Mouse (Mus musculus) kidney, adult 11 months (tissue): Measurements from ENCODE around the gene Xdh.

Experiments used
- DNase-seq: peaks from one replicate; pipeline ENCODE4 v3.0.0; 2022

The Xdh gene

GRCm38 (mm10) chr17:73950062-73950735, at the start of gene Xdh:
Gene Xdh (minus strand): TSS chr17:73950196.
- DNase-seq, result peak; percentile 91

GRCm38 (mm10) chr17:73995907-73996645, 46.1 kb upstream of the Xdh start:
- no peak for DNase-seq

- DNase-seq, result no peak
Observed at GRCm38 (mm10) chr17:73991264-73991663, 41.3 kb upstream of the Xdh start.

GRCm38 (mm10) chr17:73986571-73986970, 36.6 kb upstream of the Xdh start:
- DNase-seq, result no peak

- DNase-seq, result peak; percentile 80
Observed at GRCm38 (mm10) chr17:73985936-73986335, 35.9 kb upstream of the Xdh start.

DNA sequence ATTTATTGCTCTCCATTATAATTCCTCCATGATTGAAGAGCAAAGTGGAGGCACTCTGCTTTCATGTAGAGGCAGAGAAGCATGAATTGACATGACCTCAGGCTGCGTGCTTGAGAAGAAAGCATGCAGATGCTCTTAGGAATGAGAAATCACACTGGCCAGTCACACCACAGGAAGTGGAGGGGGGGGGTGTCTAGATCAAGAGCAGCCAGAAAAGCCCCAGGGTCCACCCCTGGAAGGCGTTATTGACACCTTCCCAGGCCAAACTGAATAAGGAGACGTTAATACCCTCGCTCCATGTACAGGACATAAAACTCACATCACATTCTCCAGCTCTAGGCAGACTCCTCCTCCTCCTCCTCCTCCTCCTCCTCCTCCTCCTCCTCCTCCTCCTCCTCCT, 34.5 kb upstream of the Xdh start:
- DNase-seq, result no peak

DNA sequence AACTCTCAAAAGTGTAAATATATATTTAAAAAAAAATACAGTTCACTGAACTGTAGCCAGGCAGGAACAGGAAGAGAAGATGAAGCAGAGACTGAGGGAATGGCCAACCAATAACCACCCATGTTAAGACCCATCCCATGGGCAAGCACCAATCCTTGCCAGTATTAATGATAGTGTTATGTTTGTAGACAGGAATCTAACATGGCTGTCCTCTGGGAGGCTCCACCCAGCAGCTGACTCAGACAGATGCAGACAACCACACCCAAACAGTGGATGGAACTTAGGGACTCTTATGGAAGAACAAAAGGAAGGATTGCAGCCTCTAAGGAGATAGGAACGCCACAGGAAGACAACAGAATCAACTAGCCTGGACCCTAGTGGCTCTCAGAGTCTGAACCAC, 32.9 kb upstream of the Xdh start:
- DNase-seq, result no peak

DNA sequence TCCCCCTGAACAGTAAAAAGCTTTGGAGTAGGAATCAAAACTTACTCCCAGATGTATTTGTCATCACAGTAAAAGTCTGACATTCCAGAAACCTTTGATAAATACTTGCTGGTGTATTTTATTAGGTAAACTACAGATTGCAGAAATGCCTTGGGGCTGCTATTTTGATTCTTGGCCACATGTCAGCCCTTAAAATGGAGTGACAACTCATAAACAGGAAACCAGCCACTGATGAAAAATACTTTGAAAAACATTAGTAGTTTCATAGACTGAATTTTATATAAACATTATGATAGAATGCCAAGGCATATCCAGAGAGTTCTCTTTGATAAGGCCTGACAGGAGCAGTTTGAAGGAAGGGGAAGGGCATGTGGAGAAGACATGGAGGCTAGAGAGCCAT, 26.1 kb upstream of the Xdh start:
- DNase-seq, result no peak

GRCm38 (mm10) chr17:73972648-73973047, 22.7 kb upstream of the Xdh start:
- DNase-seq, result no peak

GRCm38 (mm10) chr17:73971291-73971690, 21.3 kb upstream of the Xdh start:
- DNase-seq, result no peak

DNA sequence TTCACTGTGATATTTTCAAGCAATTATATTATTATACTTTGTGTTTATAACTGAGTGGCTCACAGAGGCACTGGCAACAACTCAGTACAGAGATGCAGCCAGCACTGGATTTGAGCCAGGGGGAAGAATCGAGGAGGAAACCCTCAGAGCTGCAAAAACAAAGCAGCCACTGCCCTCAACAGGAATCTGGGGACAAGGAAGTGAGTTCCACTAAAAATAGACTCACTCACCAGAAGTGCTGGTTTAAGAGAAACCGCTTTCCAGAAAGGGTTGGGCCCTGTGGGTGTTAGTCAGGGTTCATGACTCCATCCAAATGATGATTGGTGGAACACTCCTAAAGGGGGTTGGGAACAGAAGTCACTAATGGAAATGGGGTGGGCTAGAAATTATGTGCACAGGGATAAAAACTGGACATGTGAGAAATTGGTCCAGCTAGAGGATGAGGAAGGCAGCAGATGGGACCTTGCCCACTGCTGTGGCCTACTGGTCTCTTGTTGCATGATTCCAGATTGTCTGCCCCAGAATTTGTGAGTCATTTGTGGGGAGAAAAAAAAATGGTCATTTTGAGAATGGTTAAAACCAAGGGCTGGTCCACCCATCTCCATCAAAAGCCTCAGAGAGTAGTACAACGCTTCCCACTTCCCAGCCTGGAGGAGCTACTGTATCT, 20.5 kb upstream of the Xdh start:
- peak; percentile 66 for DNase-seq

DNA sequence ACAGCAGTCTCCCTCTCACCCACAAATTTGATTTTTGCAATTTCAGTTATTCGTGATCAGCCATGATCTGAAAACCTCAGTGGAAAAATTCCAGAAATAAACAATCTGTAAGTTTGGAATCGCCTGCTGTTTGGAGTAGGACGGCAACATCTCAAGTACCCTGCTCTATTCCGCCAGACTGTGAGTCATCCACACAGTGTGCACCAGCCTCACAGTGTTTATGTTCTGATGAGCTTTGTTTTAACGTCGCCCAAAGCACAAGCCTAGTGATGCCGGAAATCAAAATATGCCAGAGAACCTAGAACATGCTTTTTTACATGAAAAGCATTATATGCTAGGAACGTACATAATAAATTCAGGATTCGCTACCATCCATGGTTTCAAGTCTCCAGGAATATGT, 14.9 kb upstream of the Xdh start:
- DNase-seq, result no peak

DNA sequence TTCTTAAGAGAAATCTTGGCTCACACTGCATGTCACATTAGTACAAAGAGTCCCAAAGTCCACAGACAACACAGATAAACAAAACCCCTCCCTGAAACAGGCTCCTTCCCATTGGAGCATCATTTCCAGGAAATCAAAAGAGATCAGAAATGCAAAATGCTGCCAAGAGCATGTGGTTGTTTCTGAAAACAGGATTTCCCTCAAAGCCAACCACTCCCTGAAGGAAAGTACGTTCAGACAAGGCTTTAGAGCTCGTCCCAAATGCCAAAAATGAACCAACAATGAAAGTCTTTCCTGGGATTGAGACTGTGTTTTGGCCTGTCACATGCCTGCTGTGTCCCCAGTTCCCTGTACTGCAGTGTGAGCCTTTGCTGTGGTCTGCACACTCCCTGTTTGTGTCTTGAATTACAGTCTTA, 12.6 kb upstream of the Xdh start:
- peak; percentile 67 for DNase-seq

- DNase-seq, result no peak
Observed at GRCm38 (mm10) chr17:73961801-73962403, 11.9 kb upstream of the Xdh start.

GRCm38 (mm10) chr17:73960745-73961144, 10.7 kb upstream of the Xdh start:
- no peak for DNase-seq

GRCm38 (mm10) chr17:73952103-73952521, 2.1 kb upstream of the Xdh start:
- DNase-seq, result no peak

DNA sequence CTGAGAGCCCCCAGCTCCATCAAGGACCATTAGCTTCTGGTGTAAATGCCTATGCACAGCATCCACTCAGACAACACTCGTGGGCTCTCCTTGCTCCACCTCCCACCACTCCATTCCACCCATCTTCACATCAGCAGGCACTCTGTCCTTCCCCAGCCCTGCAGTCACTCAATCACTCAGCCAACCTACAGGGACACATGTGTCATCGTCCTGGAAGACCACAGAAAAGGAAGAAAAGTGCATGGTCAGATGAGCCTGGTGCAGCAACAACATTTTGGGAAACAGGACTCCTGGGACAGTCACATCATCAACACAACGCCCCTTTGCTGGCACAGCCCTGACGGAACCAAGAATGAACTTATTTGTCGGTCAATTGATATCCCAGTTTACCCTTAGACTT, 974 bp upstream of the Xdh start:
- DNase-seq, result no peak

GRCm38 (mm10) chr17:73949498-73949897, 498 bp downstream of the Xdh start:
- DNase-seq, result no peak

DNA sequence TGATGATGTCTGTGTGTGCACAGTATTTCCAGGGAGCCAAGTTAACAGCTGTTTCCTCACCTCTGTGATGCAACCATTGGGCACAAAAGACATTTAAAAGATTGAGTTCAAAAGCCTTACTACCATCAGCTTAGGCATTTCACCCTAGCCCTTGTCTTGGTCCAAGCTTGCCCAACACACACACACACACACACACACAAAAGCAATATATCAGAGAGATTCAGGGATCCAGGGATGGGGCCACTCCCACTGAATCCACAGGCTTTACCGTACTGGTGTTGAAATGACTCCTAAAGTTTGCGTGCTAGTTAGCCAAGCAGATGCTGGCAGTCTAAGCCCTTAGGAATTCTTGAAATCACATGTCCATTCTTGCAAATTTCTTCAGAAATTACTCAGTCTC, 1.2 kb downstream of the Xdh start:
- no peak for DNase-seq

DNA sequence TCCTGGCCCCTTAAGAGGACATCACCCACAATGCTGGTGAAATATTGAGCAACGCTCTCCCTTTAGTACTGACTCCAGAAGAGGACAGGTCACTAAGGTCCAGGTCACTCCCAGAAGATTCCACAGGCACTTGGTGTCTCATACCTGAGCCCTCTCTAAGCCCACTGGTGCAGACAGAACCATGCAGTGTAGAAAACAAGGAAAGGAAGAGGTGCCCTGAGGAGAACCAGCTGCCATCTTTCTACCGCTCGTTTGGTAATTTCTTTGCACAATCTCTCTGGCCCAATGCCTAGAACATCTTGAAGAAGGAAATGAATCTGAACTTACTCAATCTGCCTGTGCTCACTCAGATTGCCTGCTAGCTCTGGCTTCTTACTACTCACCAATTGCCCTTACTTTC, 2.0 kb downstream of the Xdh start:
- DNase-seq, result peak; percentile 24

DNA sequence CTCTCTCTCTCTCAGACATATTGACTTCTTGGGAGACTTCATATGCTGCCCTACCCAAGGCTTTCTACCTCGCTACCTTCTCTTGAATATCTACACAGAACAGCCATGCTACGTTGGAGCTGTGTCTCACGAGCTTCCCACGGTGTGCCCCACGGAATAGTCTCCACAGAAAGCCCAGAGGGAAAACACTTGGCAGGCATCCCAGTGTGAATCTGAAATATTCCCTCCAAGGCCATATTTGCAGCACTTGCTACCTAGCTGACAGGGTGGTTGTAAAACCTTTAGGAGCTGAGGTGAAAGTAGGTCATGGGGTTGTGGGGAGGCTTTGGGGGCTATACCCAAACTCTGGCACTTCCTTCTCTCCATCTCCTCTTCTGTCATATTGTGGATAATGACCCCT, 3.1 kb downstream of the Xdh start:
- DNase-seq, result no peak

DNA sequence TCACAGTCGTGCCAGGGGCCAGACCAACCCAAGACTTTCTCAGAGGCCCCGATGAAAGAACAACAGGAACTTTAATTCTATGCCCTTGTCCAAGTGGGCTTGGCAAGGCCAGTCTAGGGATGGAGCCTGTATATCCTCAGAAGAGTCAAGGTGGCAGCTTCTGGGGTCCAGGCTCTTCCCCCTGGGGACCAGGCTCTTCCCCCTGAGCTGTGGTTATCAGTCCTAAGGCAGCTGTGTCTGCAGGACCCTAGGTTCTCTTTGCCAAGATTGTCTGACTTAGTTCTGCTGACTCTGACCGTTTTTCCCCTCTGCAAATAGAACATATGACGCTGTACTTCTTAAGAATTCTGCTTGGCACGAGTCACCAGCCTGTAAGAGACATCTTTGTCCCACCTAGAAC, 5.3 kb downstream of the Xdh start:
- DNase-seq, result no peak

GRCm38 (mm10) chr17:73942268-73942962, 7.6 kb downstream of the Xdh start:
- no peak for DNase-seq
